ENCODE assay signal across 8 mouse cellular contexts in genomic region chr17:23550856-23551255, GRCm38 (mm10). TPM values are rescaled to one million over a fixed set of nuclear protein-coding genes. Genes with fewer than 3 reads are reported as not detected.
DNase-seq lines count a peak whose midpoint lies in the region; ATAC-seq and TF ChIP-seq lines count a peak whose summit lies in the region.

No protein-coding gene starts in this region.

- H3K9me3 ChIP-seq in G1E (replicated peaks): no peaks in the 10 kb centered on the region
- no peaks in the 10 kb centered on the region for H3K9me3 ChIP-seq in embryonic facial prominence, embryonic 13.5 days
- H3K9me3 ChIP-seq in intestine, embryonic 16.5 days (ENCODE audit: control insufficient read depth, low read length): no peaks in the 10 kb centered on the region
- no peaks in the 10 kb centered on the region for H3K9me3 ChIP-seq in midbrain, postnatal 0 days (ENCODE audit: low read length)

- no peak for TF ChIP-seq CTCF in G1E (IDR thresholded peaks at IDR 0.05; ENCODE audit: low read depth, low read length)
- no peak for TF ChIP-seq CTCF in midbrain, postnatal 0 days (IDR thresholded peaks at IDR 0.05)

- peaks cover 48% of the 10 kb centered on the region for H3K4me1 ChIP-seq in G1E (ENCODE audit: insufficient read depth, low read depth, low read length)
- peaks cover 15% of the 10 kb centered on the region; the same call in 1 of the 2 replicates for H3K4me1 ChIP-seq in embryonic facial prominence, embryonic 13.5 days
- peaks cover 16% of the 10 kb centered on the region for H3K4me1 ChIP-seq in intestine, embryonic 16.5 days (ENCODE audit: control insufficient read depth, insufficient read depth, low read length)
- H3K4me1 ChIP-seq in midbrain, postnatal 0 days (ENCODE audit: insufficient read depth, low read length): 0 out of 2 replicates have a peak, but pooled peaks cover 3% of the 10 kb centered on the region

- peak overlapping the region; percentile 80 for H3K4me2 ChIP-seq in embryonic facial prominence, embryonic 13.5 days
- peak overlapping the region; percentile 85 for H3K4me2 ChIP-seq in intestine, embryonic 16.5 days (ENCODE audit: low read depth, low read length)
- peak overlapping the region; percentile 82 for H3K4me2 ChIP-seq in midbrain, postnatal 0 days (ENCODE audit: low read depth, low read length, poor library complexity, severe bottlenecking)

- ATAC-seq in G1E (ENCODE audit: extremely low read depth, insufficient number of reproducible peaks, low FRiP score, poor library complexity, severe bottlenecking): 0 out of 2 replicates have a peak, but pooled peaks have one; percentile 7
- ATAC-seq in embryonic facial prominence, embryonic 13.5 days (ENCODE audit: insufficient number of reproducible peaks, insufficient read depth, low FRiP score, low TSS enrichment, low read depth): no peak
- peak; percentile 9 for ATAC-seq in intestine, embryonic 16.5 days
- ATAC-seq in midbrain, postnatal 0 days (ENCODE audit: low FRiP score): peak; percentile 15; the same call in 1 of the 2 replicates

- DNase-seq in kidney, postnatal 10 days: peak; percentile 28
- no peak for DNase-seq in kidney, adult 11 months
- DNase-seq in G1E (ENCODE audit: low spot score): no peak
- DNase-seq in midbrain, postnatal 0 days (ENCODE audit: low spot score): no peak
- DNase-seq in Muller cell, postnatal 12 days (ENCODE audit: inconsistent ontology term): no peak
- DNase-seq in frontal cortex, postnatal 25 days (ENCODE audit: low spot score in 2 of 2): no peak

- H3K27me3 ChIP-seq in G1E (ENCODE audit: insufficient read depth, low read length): peaks cover 3% of the 10 kb centered on the region
- no peaks in the 10 kb centered on the region for H3K27me3 ChIP-seq in embryonic facial prominence, embryonic 13.5 days
- no peaks in the 10 kb centered on the region for H3K27me3 ChIP-seq in intestine, embryonic 16.5 days (replicated peaks; ENCODE audit: control insufficient read depth, insufficient read depth, low read length)
- no peaks in the 10 kb centered on the region for H3K27me3 ChIP-seq in midbrain, postnatal 0 days (ENCODE audit: insufficient read depth, low read length)

- WGBS in embryonic facial prominence, embryonic 13.5 days: under 1% methylated on average over 15 of the region's 15 CpGs
- under 1% methylated on average over 15 of the region's 15 CpGs for WGBS in intestine, embryonic 16.5 days
- WGBS in midbrain, postnatal 0 days: under 1% methylated on average over 15 of the region's 15 CpGs

- H3K27ac ChIP-seq in embryonic facial prominence, embryonic 13.5 days: peak overlapping the region; percentile 83
- H3K27ac ChIP-seq in intestine, embryonic 16.5 days (ENCODE audit: low read length): peak overlapping the region; percentile 94
- H3K27ac ChIP-seq in midbrain, postnatal 0 days (ENCODE audit: low read depth, low read length): peak overlapping the region; percentile 84

- H3K4me3 ChIP-seq in G1E (ENCODE audit: low read depth, low read length): peak overlapping the region; percentile 73
- H3K4me3 ChIP-seq in embryonic facial prominence, embryonic 13.5 days: peak overlapping the region; percentile 57
- peak overlapping the region; percentile 70 for H3K4me3 ChIP-seq in intestine, embryonic 16.5 days (ENCODE audit: low read length)
- H3K4me3 ChIP-seq in midbrain, postnatal 0 days (ENCODE audit: low read depth, low read length): peak overlapping the region; percentile 55

- H3K36me3 ChIP-seq in G1E (replicated peaks): peaks cover 14% of the 10 kb centered on the region
- peaks cover 16% of the 10 kb centered on the region for H3K36me3 ChIP-seq in embryonic facial prominence, embryonic 13.5 days
- no peaks in the 10 kb centered on the region for H3K36me3 ChIP-seq in intestine, embryonic 16.5 days (ENCODE audit: control insufficient read depth, insufficient read depth, low read length)
- 0 out of 2 replicates have a peak, but pooled peaks cover 10% of the 10 kb centered on the region for H3K36me3 ChIP-seq in midbrain, postnatal 0 days (ENCODE audit: insufficient read depth, low read length)

- peak overlapping the region; percentile 78 for H3K9ac ChIP-seq in embryonic facial prominence, embryonic 13.5 days
- peak overlapping the region; percentile 76 for H3K9ac ChIP-seq in intestine, embryonic 16.5 days (ENCODE audit: low read depth, low read length)
- peak overlapping the region; percentile 64 for H3K9ac ChIP-seq in midbrain, postnatal 0 days (replicated peaks; ENCODE audit: low read length, poor library complexity, severe bottlenecking)

RNA-seq across cellular contexts. Expression of gene Zfp213, which starts 13.2 kb away (rescaled TPM):
- total RNA-seq in G1E (2014; fragmentation: Nextera tagmentation) (1.4 and 4.4 TPM in 2 replicates), G1E (2017) (4.2 and 5.3 TPM in 2 replicates)
- 7.3 and 9.2 TPM in 2 replicates for polyA plus RNA-seq in G1E (2012)
- polyA plus RNA-seq in embryonic facial prominence, embryonic 13.5 days (2015; fragmentation: Nextera tagmentation; extraction: Ambion mirVana): 20.0 and 22.5 TPM in 2 replicates
- polyA plus RNA-seq in intestine, embryonic 16.5 days (2015; fragmentation: Nextera tagmentation; extraction: Ambion mirVana): 16.0 and 16.8 TPM in 2 replicates
- total RNA-seq in midbrain, postnatal 0 days (2014; rRNA removed): 16.9 and 21.7 TPM in 2 replicates
- 10.0 and 10.7 TPM in 2 replicates for polyA plus RNA-seq in midbrain, postnatal 0 days (2015; fragmentation: Nextera tagmentation; extraction: Ambion mirVana)

RNA-seq across cellular contexts. Expression of gene Zfp13, which starts 48.4 kb away (rescaled TPM):
- total RNA-seq in G1E (2014; fragmentation: Nextera tagmentation) (not detected in 2 replicates), G1E (2017) (not detected in 2 replicates)
- polyA plus RNA-seq in G1E (2012): 0.12 and 0.14 TPM in 2 replicates
- 18.2 and 21.9 TPM in 2 replicates for polyA plus RNA-seq in embryonic facial prominence, embryonic 13.5 days (2015; fragmentation: Nextera tagmentation; extraction: Ambion mirVana)
- polyA plus RNA-seq in intestine, embryonic 16.5 days (2015; fragmentation: Nextera tagmentation; extraction: Ambion mirVana): 8.6 and 8.8 TPM in 2 replicates
- 36.2 and 48.2 TPM in 2 replicates for total RNA-seq in midbrain, postnatal 0 days (2014; rRNA removed)
- 23.3 and 26.3 TPM in 2 replicates for polyA plus RNA-seq in midbrain, postnatal 0 days (2015; fragmentation: Nextera tagmentation; extraction: Ambion mirVana)

RNA-seq across cellular contexts. Expression of gene Zscan10, which starts 49.8 kb away (rescaled TPM):
- total RNA-seq in G1E (2014; fragmentation: Nextera tagmentation): 0.29 and 0.45 TPM in 2 replicates
- 0.12 and 0.44 TPM in 2 replicates for total RNA-seq in G1E (2017)
- polyA plus RNA-seq in G1E (2012): 0.09 and 0.10 TPM in 2 replicates
- 0.27 and 0.37 TPM in 2 replicates for polyA plus RNA-seq in embryonic facial prominence, embryonic 13.5 days (2015; fragmentation: Nextera tagmentation; extraction: Ambion mirVana)
- polyA plus RNA-seq in intestine, embryonic 16.5 days (2015; fragmentation: Nextera tagmentation; extraction: Ambion mirVana): 0.09 TPM in 1 of 2 replicates, not detected in the other
- total RNA-seq in midbrain, postnatal 0 days (2014; rRNA removed): not detected in 2 replicates
- not detected in 2 replicates for polyA plus RNA-seq in midbrain, postnatal 0 days (2015; fragmentation: Nextera tagmentation; extraction: Ambion mirVana)
